Mouse (Mus musculus): ENCODE measurements at regions not wholly inside any gene's neighbourhood (a gene's known extent, or its start where the extent isn't known, plus 50 kb on each side); places are given as distances from the start of the nearest gene placed in this dataset.
A peak's percentile ranks its signal among the peaks of the same experiment; 100 is the strongest.

DNA sequence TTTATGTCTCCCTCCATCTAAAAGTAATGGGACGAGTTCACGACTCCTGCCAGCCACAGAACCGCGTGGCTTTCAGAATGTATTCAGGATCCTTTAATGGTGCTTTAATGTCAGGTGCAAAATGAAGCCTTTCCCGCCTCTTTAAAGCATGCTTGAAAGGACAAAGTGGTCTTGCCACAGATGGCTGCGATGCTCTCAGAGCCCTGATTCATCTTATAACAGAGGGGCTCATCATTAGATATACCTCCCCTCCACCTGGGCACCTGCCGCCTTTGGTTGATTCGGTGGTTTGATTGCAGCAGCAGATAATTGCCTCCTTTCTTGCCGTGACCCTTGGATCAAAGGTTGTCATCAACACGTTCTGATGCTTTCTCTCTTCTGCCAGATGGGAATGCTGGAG, 198.5 kb downstream of the Abcc12 start:
- no peak overlapping the region for H3K9ac ChIP-seq (ENCODE audit: low read length)
- H3K4me3 ChIP-seq (ENCODE audit: low read depth, low read length) = no peak overlapping the region
- no peaks in the 10 kb centered on the region for H3K36me3 ChIP-seq (ENCODE audit: control insufficient read depth, insufficient read depth, low read length)
- H3K27me3 ChIP-seq (ENCODE audit: control insufficient read depth, insufficient read depth, low read length) = 0 out of 2 replicates have a peak, but pooled peaks cover 2% of the 10 kb centered on the region
- DNase-seq (ENCODE audit: low spot score) = no peak
- H3K4me2 ChIP-seq (ENCODE audit: low read depth, low read length, severe bottlenecking) = no peak overlapping the region
- 80% methylated on average over 10 of the region's 10 CpGs for WGBS
- no peak overlapping the region for H3K27ac ChIP-seq (ENCODE audit: low read depth, low read length)
- no peaks in the 10 kb centered on the region for H3K9me3 ChIP-seq (ENCODE audit: control insufficient read depth, low read length)
- H3K4me1 ChIP-seq (replicated peaks; ENCODE audit: control insufficient read depth, insufficient read depth, low read length) = no peaks in the 10 kb centered on the region
- ATAC-seq (replicated peaks; ENCODE audit: low FRiP score) = no peak

DNA sequence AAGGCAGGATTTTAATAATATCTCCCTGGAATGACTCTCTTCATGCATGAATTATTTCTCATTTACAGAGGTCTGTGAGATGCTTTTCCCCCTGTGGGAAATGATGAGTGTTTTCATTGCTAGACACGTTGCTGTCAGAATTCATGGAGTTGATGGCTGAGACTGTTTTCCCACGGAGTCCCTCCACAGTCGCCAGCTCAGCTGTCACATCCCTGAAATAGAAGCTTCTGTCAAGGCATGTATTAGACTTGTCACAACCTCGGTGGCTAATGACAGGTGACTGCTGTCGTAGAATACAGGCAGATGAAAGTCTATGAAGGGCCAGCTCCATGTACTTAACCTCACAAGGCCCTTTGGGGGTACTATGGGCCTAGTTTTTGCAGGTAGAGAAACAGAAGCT, 212.4 kb downstream of the Abcc12 start:
- H3K4me1 ChIP-seq (replicated peaks; ENCODE audit: control insufficient read depth, insufficient read depth, low read length) = no peaks in the 10 kb centered on the region
- DNase-seq (ENCODE audit: low spot score) (no peak), ATAC-seq (replicated peaks; ENCODE audit: low FRiP score) (no peak)
- H3K27me3 ChIP-seq (ENCODE audit: control insufficient read depth, insufficient read depth, low read length) = no peaks in the 10 kb centered on the region
- no peaks in the 10 kb centered on the region for H3K9me3 ChIP-seq (ENCODE audit: control insufficient read depth, low read length)
- H3K4me2 ChIP-seq (ENCODE audit: low read depth, low read length, severe bottlenecking) = no peak overlapping the region
- H3K4me3 ChIP-seq (ENCODE audit: low read depth, low read length) = no peak overlapping the region
- H3K27ac ChIP-seq (ENCODE audit: low read depth, low read length) = no peak overlapping the region
- H3K9ac ChIP-seq (ENCODE audit: low read length) = no peak overlapping the region
- no peaks in the 10 kb centered on the region for H3K36me3 ChIP-seq (ENCODE audit: control insufficient read depth, insufficient read depth, low read length)
- WGBS = 77% methylated on average over 5 of the region's 5 CpGs

DNA sequence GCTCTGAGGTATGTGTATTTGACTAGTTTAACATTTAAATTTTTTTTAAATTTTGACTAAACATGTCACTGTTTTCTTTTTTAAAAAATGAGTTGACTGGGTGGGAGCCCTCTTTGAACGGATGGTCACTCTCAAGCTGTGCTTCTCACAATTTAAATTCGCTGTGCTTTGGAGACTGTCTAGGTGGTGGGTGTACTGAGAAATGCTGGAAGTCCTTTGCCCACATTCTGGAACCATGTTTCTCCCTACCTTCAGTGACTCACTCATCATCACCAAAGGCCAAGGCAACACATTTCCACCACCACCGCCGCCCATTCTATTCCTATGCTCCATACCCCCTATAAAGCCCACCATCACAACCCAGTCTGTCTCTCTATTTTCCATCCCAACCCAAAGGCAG, 213.8 kb downstream of the Abcc12 start:
- H3K27me3 ChIP-seq (ENCODE audit: control insufficient read depth, insufficient read depth, low read length) = no peaks in the 10 kb centered on the region
- no peak overlapping the region for H3K9ac ChIP-seq (ENCODE audit: low read length)
- H3K27ac ChIP-seq (ENCODE audit: low read depth, low read length) = no peak overlapping the region
- no peak for DNase-seq (ENCODE audit: low spot score)
- H3K9me3 ChIP-seq (ENCODE audit: control insufficient read depth, low read length) = no peaks in the 10 kb centered on the region
- no peak overlapping the region for H3K4me2 ChIP-seq (ENCODE audit: low read depth, low read length, severe bottlenecking)
- H3K4me3 ChIP-seq (ENCODE audit: low read depth, low read length) = no peak overlapping the region
- 92% methylated on average over 4 of the region's 4 CpGs for WGBS
- H3K36me3 ChIP-seq (ENCODE audit: control insufficient read depth, insufficient read depth, low read length) = no peaks in the 10 kb centered on the region
- ATAC-seq (replicated peaks; ENCODE audit: low FRiP score) = no peak
- H3K4me1 ChIP-seq (replicated peaks; ENCODE audit: control insufficient read depth, insufficient read depth, low read length) = no peaks in the 10 kb centered on the region

DNA sequence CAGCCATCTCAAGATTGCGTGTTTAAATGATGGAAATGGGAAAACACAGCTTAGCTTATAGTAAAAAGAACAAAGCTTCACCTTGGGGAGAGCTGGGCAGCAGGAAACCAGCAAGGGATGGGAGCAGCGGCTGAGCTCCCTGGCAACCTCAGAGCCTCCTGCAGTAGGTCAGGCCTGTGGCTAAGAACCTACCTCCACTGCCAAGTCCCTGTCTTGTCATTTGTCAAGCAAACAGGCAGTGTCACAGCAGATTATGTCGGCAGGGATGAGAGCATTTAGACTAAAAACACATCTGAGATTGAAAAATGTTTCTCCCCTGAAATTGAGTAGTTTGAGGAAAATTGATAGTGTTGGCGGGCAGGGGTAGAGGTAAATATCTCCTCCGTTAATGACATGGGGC, 214.8 kb downstream of the Abcc12 start:
- 90% methylated on average over 5 of the region's 5 CpGs for WGBS
- H3K27ac ChIP-seq (ENCODE audit: low read depth, low read length) = no peak overlapping the region

DNA sequence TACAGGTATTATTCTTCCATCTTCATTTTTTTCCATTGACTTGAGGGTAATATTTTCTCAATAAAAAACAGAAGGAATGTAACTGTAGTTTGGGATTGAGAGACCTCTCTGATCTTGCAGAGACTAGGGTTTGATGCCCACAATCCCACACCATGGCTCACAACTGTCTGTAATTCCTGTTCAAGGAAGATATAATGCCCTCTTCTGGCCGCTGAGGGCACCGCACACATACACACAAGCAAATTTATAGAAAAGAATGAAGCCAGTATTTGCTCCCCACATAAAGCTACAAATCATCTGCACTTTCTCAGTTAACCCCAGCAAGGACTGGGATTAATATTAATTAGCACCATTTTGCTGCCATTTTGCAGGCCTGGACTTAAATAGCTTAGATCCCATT, 215.6 kb downstream of the Abcc12 start:
- no peaks in the 10 kb centered on the region for H3K4me1 ChIP-seq (replicated peaks; ENCODE audit: control insufficient read depth, insufficient read depth, low read length)
- H3K27ac ChIP-seq (ENCODE audit: low read depth, low read length) = no peak overlapping the region
- 52% methylated on average over 2 of the region's 2 CpGs for WGBS
- DNase-seq (ENCODE audit: low spot score) (peak; percentile 57), ATAC-seq (replicated peaks; ENCODE audit: low FRiP score) (no peak)
- H3K9ac ChIP-seq (ENCODE audit: low read length) = no peak overlapping the region
- no peak overlapping the region for H3K4me3 ChIP-seq (ENCODE audit: low read depth, low read length)
- no peaks in the 10 kb centered on the region for H3K36me3 ChIP-seq (ENCODE audit: control insufficient read depth, insufficient read depth, low read length)
- no peak overlapping the region for H3K4me2 ChIP-seq (ENCODE audit: low read depth, low read length, severe bottlenecking)
- no peaks in the 10 kb centered on the region for H3K9me3 ChIP-seq (ENCODE audit: control insufficient read depth, low read length)
- H3K27me3 ChIP-seq (ENCODE audit: control insufficient read depth, insufficient read depth, low read length) = no peaks in the 10 kb centered on the region

More for the DNA sequence above, 214.8 kb downstream of the Abcc12 start:
- DNase-seq (ENCODE audit: low spot score) (no peak), ATAC-seq (replicated peaks; ENCODE audit: low FRiP score) (no peak)
- no peak overlapping the region for H3K4me2 ChIP-seq (ENCODE audit: low read depth, low read length, severe bottlenecking)
- H3K9ac ChIP-seq (ENCODE audit: low read length) = no peak overlapping the region
- no peaks in the 10 kb centered on the region for H3K27me3 ChIP-seq (ENCODE audit: control insufficient read depth, insufficient read depth, low read length)
- no peaks in the 10 kb centered on the region for H3K9me3 ChIP-seq (ENCODE audit: control insufficient read depth, low read length)
- H3K4me1 ChIP-seq (replicated peaks; ENCODE audit: control insufficient read depth, insufficient read depth, low read length) = no peaks in the 10 kb centered on the region
- H3K36me3 ChIP-seq (ENCODE audit: control insufficient read depth, insufficient read depth, low read length) = no peaks in the 10 kb centered on the region
- no peak overlapping the region for H3K4me3 ChIP-seq (ENCODE audit: low read depth, low read length)

DNA sequence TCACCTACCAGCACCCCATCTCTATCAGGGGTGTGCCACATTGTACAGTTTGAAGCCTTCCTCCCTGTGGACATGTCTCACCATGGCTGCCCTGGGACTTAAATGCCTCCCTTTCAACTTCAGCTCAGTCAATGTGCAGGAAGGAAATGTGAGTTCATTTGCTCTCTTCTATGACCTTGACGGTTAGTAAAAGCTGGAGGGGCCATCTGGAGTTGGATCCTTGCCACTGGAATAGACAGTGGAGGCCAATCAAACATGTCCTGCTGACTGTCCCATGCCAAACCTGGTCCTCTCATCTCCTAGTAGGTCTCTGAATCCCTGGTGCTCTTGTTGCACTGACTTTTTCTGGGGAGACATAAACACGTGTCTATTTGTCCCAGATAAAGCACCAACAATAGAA, 220.2 kb downstream of the Abcc12 start:
- 89% methylated on average over 2 of the region's 2 CpGs for WGBS
- H3K9me3 ChIP-seq (ENCODE audit: control insufficient read depth, low read length) = no peaks in the 10 kb centered on the region
- ATAC-seq (replicated peaks; ENCODE audit: low FRiP score) (no peak), DNase-seq (ENCODE audit: low spot score) (no peak)
- H3K4me3 ChIP-seq (ENCODE audit: low read depth, low read length) = no peak overlapping the region
- H3K9ac ChIP-seq (ENCODE audit: low read length) = no peak overlapping the region
- no peaks in the 10 kb centered on the region for H3K36me3 ChIP-seq (ENCODE audit: control insufficient read depth, insufficient read depth, low read length)
- H3K4me1 ChIP-seq (replicated peaks; ENCODE audit: control insufficient read depth, insufficient read depth, low read length) = no peaks in the 10 kb centered on the region
- H3K27me3 ChIP-seq (ENCODE audit: control insufficient read depth, insufficient read depth, low read length) = no peaks in the 10 kb centered on the region
- H3K27ac ChIP-seq (ENCODE audit: low read depth, low read length) = no peak overlapping the region
- H3K4me2 ChIP-seq (ENCODE audit: low read depth, low read length, severe bottlenecking) = no peak overlapping the region

DNA sequence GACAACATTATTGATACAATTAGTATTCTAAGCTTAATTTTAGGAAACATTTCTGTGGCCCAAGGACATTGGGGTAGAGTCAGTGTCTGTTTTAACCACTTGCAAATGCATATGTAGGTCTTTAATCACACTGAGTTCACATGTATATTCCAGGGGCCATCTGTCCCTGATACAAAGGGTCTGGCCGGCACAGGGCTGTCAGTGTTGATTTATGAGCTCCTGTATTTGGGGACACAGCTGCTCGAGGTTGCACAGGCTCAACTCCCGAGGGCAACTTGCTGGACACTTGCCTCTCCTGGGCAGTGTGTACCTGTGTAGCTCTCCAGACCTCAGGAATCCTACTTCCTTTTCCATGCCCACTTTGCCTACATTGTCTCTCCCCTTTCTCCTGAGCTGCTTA, 221.0 kb downstream of the Abcc12 start:
- no peaks in the 10 kb centered on the region for H3K4me1 ChIP-seq (replicated peaks; ENCODE audit: control insufficient read depth, insufficient read depth, low read length)
- ATAC-seq (replicated peaks; ENCODE audit: low FRiP score) (no peak), DNase-seq (ENCODE audit: low spot score) (no peak)
- no peak overlapping the region for H3K27ac ChIP-seq (ENCODE audit: low read depth, low read length)
- no peak overlapping the region for H3K4me2 ChIP-seq (ENCODE audit: low read depth, low read length, severe bottlenecking)
- no peaks in the 10 kb centered on the region for H3K36me3 ChIP-seq (ENCODE audit: control insufficient read depth, insufficient read depth, low read length)
- no peak overlapping the region for H3K4me3 ChIP-seq (ENCODE audit: low read depth, low read length)
- no peaks in the 10 kb centered on the region for H3K9me3 ChIP-seq (ENCODE audit: control insufficient read depth, low read length)
- no peaks in the 10 kb centered on the region for H3K27me3 ChIP-seq (ENCODE audit: control insufficient read depth, insufficient read depth, low read length)
- WGBS = 83% methylated on average over 3 of the region's 3 CpGs
- H3K9ac ChIP-seq (ENCODE audit: low read length) = no peak overlapping the region

DNA sequence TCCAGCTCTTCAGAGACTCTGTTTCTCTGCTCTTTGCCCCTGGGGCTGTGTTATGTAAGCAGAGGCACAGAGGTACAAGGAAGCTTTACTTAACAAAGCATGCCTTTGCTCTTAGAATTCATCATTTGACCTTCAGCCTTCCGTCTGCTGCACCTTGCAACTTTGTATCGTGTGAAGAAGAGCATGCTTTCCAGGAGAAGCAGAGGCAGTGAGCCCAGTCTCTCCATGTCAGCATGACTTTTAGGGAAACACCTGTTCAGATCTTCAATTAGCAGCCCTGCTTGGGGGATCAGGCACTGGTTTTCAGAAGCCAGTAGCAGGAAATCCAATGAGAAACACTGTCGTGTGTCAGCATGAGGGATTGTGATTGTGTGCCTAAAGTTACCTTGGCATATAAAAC, 226.7 kb downstream of the Abcc12 start:
- H3K4me1 ChIP-seq (replicated peaks; ENCODE audit: control insufficient read depth, insufficient read depth, low read length) = no peaks in the 10 kb centered on the region
- H3K9ac ChIP-seq (ENCODE audit: low read length) = no peak overlapping the region
- 91% methylated on average over 3 of the region's 3 CpGs for WGBS
- no peaks in the 10 kb centered on the region for H3K36me3 ChIP-seq (ENCODE audit: control insufficient read depth, insufficient read depth, low read length)
- H3K4me2 ChIP-seq (ENCODE audit: low read depth, low read length, severe bottlenecking) = no peak overlapping the region
- H3K27ac ChIP-seq (ENCODE audit: low read depth, low read length) = no peak overlapping the region
- DNase-seq (ENCODE audit: low spot score) (no peak), ATAC-seq (replicated peaks; ENCODE audit: low FRiP score) (no peak)
- H3K27me3 ChIP-seq (ENCODE audit: control insufficient read depth, insufficient read depth, low read length) = no peaks in the 10 kb centered on the region
- H3K9me3 ChIP-seq (ENCODE audit: control insufficient read depth, low read length) = no peaks in the 10 kb centered on the region
- H3K4me3 ChIP-seq (ENCODE audit: low read depth, low read length) = no peak overlapping the region

DNA sequence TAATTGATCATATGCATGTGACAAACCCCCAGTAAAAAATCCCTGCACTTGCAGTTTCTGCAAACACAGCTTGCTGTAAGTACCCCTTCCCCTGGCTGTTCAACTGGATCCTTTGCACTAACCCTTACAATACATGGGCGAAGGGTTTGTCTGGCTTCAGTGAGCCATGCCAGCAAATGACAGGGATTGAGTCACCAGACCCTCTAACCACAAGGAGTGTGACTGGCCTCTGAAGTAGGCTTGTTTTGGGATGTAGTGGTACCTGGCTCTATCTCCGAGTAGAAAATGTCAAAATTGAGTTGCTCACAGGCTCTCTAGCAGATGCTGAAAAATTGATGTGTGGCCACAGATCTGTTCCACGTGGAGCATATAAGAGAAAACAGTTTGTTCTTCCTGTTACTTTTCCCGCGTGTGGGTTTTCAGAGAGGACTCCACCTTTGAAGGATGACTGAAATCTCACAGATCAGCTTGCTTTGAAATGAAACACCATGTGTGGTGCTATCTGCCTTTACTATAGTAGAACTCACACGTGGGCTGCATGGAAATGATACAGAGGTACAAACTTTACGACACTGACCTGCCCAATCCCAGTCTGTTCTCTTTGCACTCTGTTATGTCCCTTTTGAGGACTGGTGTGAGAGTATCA, 228.8 kb downstream of the Abcc12 start:
- Histone ChIP-seq H3K36me3 (ENCODE audit: control insufficient read depth, insufficient read depth, low read length) (no peaks in the 10 kb centered on the region), H3K27ac (ENCODE audit: low read depth, low read length) (no peak overlapping the region), H3K4me1 (replicated peaks; ENCODE audit: control insufficient read depth, insufficient read depth, low read length) (no peaks in the 10 kb centered on the region), H3K27me3 (ENCODE audit: control insufficient read depth, insufficient read depth, low read length) (no peaks in the 10 kb centered on the region), H3K9me3 (ENCODE audit: control insufficient read depth, low read length) (no peaks in the 10 kb centered on the region), H3K4me3 (ENCODE audit: low read depth, low read length) (no peak overlapping the region), H3K9ac (ENCODE audit: low read length) (no peak overlapping the region), H3K4me2 (ENCODE audit: low read depth, low read length, severe bottlenecking) (no peak overlapping the region)
- ATAC-seq (replicated peaks; ENCODE audit: low FRiP score) (no peak), DNase-seq (ENCODE audit: low spot score) (no peak)
- WGBS = 77% methylated on average over 7 of the region's 7 CpGs

All from forebrain, embryonic 11.5 days (tissue).